Mouse (Mus musculus) R1 (cell line): ENCODE data around the gene 6030498E09Rik.
A peak's percentile ranks its signal among the peaks of the same experiment; 100 is the strongest.

Experiments used
- DNase-seq: peaks from one replicate; pipeline ENCODE4 v3.0.0-alpha.2; 2018; ENCODE audit warnings: low read depth, low spot score

The 6030498E09Rik gene

DNA sequence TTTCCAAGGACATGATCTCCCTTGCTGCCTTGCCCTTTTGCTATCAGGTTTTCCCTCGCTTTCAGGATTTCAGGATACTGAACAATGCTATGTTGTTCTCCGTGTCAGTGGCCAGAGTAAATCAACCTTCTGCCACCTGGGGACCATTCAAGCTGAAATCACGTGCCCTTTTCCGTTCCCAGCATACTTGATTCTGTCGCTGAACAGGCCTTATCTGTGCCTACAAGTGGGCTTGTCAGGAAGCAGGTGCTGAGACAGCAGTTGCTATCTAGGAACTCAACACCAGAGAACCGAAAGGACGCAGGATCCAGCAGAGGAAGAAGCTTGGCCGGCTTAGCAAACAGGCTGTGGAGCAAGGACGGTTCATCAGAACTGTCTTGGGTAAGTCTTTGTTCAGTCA is at the start of gene 6030498E09Rik:
Gene 6030498E09Rik (plus strand): TSS at position 194 of the 400 bp plus-strand sequence.
- no peak for DNase-seq

DNA sequence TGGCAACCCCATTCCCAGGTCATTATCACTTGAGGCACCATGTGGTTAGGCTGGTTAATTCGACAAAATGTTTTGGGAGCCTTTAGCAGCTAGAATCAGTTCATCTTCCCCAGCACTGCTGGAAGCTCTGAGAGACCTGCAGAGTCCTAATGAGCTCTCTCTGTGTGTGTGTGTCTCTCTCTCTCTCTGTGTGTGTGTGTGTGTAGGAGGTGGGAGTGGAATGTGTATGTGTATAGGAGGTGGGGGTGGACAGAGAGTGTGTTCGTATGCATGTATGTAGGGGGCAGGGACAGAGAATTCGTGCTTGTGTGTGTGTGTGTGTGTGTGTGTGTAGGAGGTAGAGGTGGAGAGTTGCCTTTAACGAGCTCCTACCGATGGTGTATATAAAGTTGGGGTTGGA is 42.4 kb upstream of the 6030498E09Rik start:
- no peak for DNase-seq

- DNase-seq: peak; percentile 70
These were observed 41.8 kb upstream of the 6030498E09Rik start for GRCm38 (mm10) chrX:38730639-38731038.

DNA sequence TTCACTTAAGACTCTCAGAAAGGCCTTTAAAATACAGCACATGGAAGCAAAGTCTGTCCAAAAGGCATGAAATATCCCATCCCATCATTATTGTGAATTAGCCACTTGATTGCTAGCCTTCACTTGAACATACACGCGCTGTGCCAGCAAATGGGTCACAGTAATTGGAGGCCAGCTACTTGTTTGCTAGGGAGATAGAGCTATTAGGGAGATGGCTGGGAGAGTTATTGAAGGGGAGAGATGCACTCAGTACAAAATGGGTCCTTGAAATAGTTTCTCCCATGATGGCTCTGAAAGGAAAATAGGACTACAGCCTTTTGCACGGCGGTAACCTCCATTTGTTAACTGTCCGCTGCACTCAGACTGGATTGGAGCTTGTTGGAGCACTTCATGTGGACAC is 38.8 kb upstream of the 6030498E09Rik start:
- no peak for DNase-seq

DNA sequence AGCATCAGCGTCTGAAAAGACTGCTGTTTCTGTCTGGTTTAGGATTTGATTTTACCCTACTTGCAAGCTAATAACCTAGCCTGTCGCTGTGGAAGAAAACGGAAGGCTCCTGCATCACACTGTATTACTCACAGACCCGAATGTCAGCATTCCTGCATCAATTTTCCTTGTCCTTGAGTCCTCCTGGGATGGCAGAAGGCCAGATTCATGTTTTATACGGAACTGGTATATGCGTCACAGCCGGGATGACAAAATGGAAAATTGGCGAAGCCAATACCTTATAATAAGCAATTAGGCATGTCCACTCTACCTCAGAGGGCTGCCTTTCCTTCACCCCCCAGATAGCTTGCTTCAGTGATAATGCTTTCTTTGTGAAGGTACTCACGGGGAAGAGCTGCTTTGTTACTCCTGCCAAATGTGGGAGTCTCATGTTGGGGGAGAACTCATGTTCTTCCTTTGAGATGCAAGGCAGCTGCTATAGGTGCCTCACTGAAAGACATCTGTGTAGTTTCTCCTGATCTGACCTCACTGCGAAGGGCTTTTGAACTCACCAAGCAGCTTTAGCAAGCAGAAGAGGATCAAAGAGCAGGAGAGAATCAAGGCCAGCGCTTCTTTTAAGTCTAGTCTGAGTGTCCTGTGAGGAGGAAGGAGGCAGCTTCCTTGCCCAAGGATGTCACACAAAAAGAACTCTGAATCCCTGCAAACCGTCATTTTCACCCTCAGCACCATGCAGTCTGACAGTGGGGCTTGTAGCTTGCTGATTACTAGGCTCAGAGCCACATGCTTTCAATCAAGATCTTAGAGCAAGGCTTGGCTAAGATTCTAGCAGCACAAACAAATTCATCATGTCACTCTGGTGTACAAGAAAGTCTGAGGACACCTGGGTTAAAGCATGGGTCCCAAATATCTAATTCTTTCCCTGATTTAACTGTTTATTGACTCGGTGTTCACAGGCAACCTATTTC is 37.3 kb upstream of the 6030498E09Rik start:
- DNase-seq: no peak

DNA sequence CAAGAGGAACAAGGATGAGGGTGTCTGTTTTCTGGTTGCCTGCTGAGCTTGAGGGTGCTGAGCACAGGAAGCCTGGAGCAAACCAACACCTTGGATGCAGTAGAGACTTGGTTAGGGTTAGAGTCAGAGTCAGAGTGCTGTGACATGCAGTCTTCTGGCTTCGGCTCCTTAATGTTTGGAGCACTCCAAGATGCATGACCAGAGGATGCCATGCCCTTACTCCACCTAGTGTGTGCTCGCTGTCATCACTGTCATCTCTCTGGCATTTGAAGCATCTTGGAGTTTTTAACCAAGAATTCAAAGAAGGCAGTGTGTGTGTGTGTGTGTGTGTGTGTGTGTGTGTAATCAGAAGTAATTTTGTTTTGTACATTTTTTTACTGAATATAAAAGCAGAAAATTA is 1.0 kb upstream of the 6030498E09Rik start:
- peak; percentile 15 for DNase-seq

DNA sequence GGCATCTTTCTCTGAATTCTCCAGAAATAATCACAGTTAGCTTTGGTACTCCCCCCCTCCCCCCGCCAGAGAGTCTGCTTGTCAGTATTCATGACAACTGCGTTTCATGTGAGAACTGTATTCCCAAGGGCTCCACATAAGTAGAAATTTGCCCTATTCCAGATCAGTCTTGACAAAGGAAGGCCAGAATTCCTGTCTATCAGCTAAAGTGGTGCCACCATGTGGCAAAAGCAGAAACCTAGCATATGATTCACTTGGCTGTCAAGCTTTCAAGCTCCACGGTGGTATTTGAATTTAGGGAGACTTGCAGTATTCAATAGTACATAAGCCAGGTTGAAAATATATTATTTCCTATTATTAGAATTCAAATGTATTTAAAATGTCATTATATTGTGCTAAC is 585 bp upstream of the 6030498E09Rik start:
- DNase-seq: peak; percentile 12

- no peak for DNase-seq
These were observed 21.9 kb downstream of the 6030498E09Rik start for GRCm38 (mm10) chrX:38794373-38794772.

- DNase-seq: peak; percentile 80
These were observed 41.5 kb downstream of the 6030498E09Rik start for GRCm38 (mm10) chrX:38813934-38814333.

GRCm38 (mm10) chrX:38816841-38817240 is 44.4 kb downstream of the 6030498E09Rik start:
- no peak for DNase-seq

- DNase-seq: no peak
These were observed 186.1 kb downstream of the 6030498E09Rik start for GRCm38 (mm10) chrX:38958571-38958970.

GRCm38 (mm10) chrX:38996265-38996664 is 223.8 kb downstream of the 6030498E09Rik start:
- no peak for DNase-seq
